Mouse (Mus musculus) erythroblast, embryonic 14.5 days (primary cell): ENCODE data around the gene Man1c1. TPM values are rescaled to one million over a fixed set of nuclear protein-coding genes. Genes with fewer than 3 reads are reported as not detected.
A peak's percentile ranks its signal among the peaks of the same experiment; 100 is the strongest.

Experiments used
- H3K27me3 ChIP-seq: 2 replicates; pipeline ENCODE4 v1.6.1; 2012; ENCODE audit warnings: inconsistent platforms; ENCODE audit not compliant: control insufficient read depth
- H3K36me3 ChIP-seq: 2 replicates; pipeline ENCODE4 v1.6.1; 2012; ENCODE audit warnings: mild to moderate bottlenecking, inconsistent platforms; ENCODE audit not compliant: control insufficient read depth
- H3K4me1 ChIP-seq: 2 replicates; pipeline ENCODE4 v1.6.1; 2012; ENCODE audit warnings: inconsistent platforms; ENCODE audit not compliant: control insufficient read depth
- H3K4me3 ChIP-seq: replicated peaks from 2 replicates; pipeline ENCODE3; 2012; ENCODE audit warnings: moderate library complexity, mild to moderate bottlenecking, inconsistent platforms
- H3K9me3 ChIP-seq: 2 replicates; pipeline ENCODE4 v1.6.1; 2012; ENCODE audit warnings: low read length, inconsistent platforms, mixed read lengths; ENCODE audit not compliant: control insufficient read depth
- GATA1 ChIP-seq: IDR thresholded peaks from 2 replicates; pipeline ENCODE4 v1.6.1; 2012; ENCODE audit warnings: low read length, inconsistent platforms, mixed read lengths
- TAL1 ChIP-seq: IDR thresholded peaks from 3 replicates; pipeline ENCODE4 v1.6.1; 2012; ENCODE audit warnings: low read length, inconsistent platforms, mixed read lengths
- polyA plus RNA-seq: library from polyadenylated mRNA; stranded (reverse); fragments of >175 nt; gene quantifications from 2 replicates; pipeline ENCODE4 v1.2.3, GENCODE M21; 2012

Man1c1 gene
- 0.06 and 0.07 TPM in 2 replicates for polyA plus RNA-seq

- Histone ChIP-seq H3K27me3 (peaks cover 88% of the 10 kb centered on the region), H3K4me3 (peak within 1 kb of the TSS; percentile 59)
- TF ChIP-seq GATA1 (no peak), TAL1 (no peak)
Measured at GRCm38 (mm10) chr4:134703835-134704546, at the start of gene Man1c1. Gene Man1c1, minus strand, starts transcription at chr4:134704290.

GRCm38 (mm10) chr4:134753516-134754261 lies 49.6 kb upstream of the Man1c1 start:
- no peaks in the 10 kb centered on the region for H3K27me3 ChIP-seq
- no peak for TF ChIP-seq GATA1
- TF ChIP-seq TAL1: no peak
- peaks cover 96% of the 10 kb centered on the region for H3K4me1 ChIP-seq
- H3K9me3 ChIP-seq: no peaks in the 10 kb centered on the region
- H3K36me3 ChIP-seq: peaks cover 97% of the 10 kb centered on the region
- no peak overlapping the region for H3K4me3 ChIP-seq

More at GRCm38 (mm10) chr4:134703835-134704546, at the start of gene Man1c1:
- Histone ChIP-seq H3K9me3 (peaks cover 14% of the 10 kb centered on the region), H3K4me1 (peaks cover 25% of the 10 kb centered on the region), H3K36me3 (no peaks in the 10 kb centered on the region)

GRCm38 (mm10) chr4:134752911-134753426 lies 48.9 kb upstream of the Man1c1 start:
- Histone ChIP-seq H3K9me3 (no peaks in the 10 kb centered on the region), H3K4me1 (peaks cover 91% of the 10 kb centered on the region), H3K27me3 (no peaks in the 10 kb centered on the region), H3K4me3 (no peak overlapping the region), H3K36me3 (peaks cover 97% of the 10 kb centered on the region)
- TF ChIP-seq TAL1 (no peak), GATA1 (no peak)

GRCm38 (mm10) chr4:134751682-134752380 lies 47.7 kb upstream of the Man1c1 start:
- Histone ChIP-seq H3K27me3 (no peaks in the 10 kb centered on the region), H3K4me3 (peak overlapping the region; percentile 40), H3K36me3 (peaks cover 99% of the 10 kb centered on the region), H3K9me3 (no peaks in the 10 kb centered on the region), H3K4me1 (peaks cover 88% of the 10 kb centered on the region)
- TF ChIP-seq GATA1 (peak; percentile 88), TAL1 (peak; percentile 78)

- H3K36me3 ChIP-seq: peaks cover 99% of the 10 kb centered on the region
- TF ChIP-seq GATA1 (no peak), TAL1 (no peak)
- H3K9me3 ChIP-seq: no peaks in the 10 kb centered on the region
- no peak overlapping the region for H3K4me3 ChIP-seq
- H3K27me3 ChIP-seq: no peaks in the 10 kb centered on the region
- peaks cover 88% of the 10 kb centered on the region for H3K4me1 ChIP-seq
Measured at GRCm38 (mm10) chr4:134750825-134751224, 46.7 kb upstream of the Man1c1 start.

GRCm38 (mm10) chr4:134750263-134750662 lies 46.2 kb upstream of the Man1c1 start:
- Histone ChIP-seq H3K4me1 (peaks cover 89% of the 10 kb centered on the region), H3K27me3 (no peaks in the 10 kb centered on the region), H3K4me3 (no peak overlapping the region), H3K9me3 (no peaks in the 10 kb centered on the region), H3K36me3 (peaks cover 99% of the 10 kb centered on the region)
- TF ChIP-seq TAL1 (no peak), GATA1 (no peak)

GRCm38 (mm10) chr4:134749301-134750030 lies 45.4 kb upstream of the Man1c1 start:
- H3K4me1 ChIP-seq: peaks cover 82% of the 10 kb centered on the region
- no peak overlapping the region for H3K4me3 ChIP-seq
- peaks cover 99% of the 10 kb centered on the region for H3K36me3 ChIP-seq
- TF ChIP-seq TAL1 (no peak), GATA1 (peak; percentile 9; the same call in 1 of the 2 replicates)
- no peaks in the 10 kb centered on the region for H3K27me3 ChIP-seq
- no peaks in the 10 kb centered on the region for H3K9me3 ChIP-seq

- Histone ChIP-seq H3K9me3 (no peaks in the 10 kb centered on the region), H3K27me3 (no peaks in the 10 kb centered on the region), H3K36me3 (peaks cover 97% of the 10 kb centered on the region), H3K4me1 (peaks cover 48% of the 10 kb centered on the region), H3K4me3 (no peak overlapping the region)
- TF ChIP-seq GATA1 (no peak), TAL1 (no peak)
Measured at GRCm38 (mm10) chr4:134745900-134746661, 42.0 kb upstream of the Man1c1 start.
